Mouse (Mus musculus) liver, embryonic 16.5 days (tissue): Measurements from ENCODE around the gene Ing5. TPM values are rescaled to one million over a fixed set of nuclear protein-coding genes. Genes with fewer than 3 reads are reported as not detected.
"Not testable (repeated sequence)": the region's sequence is repeated elsewhere in the genome, so short reads cannot be mapped to it uniquely, and the experiment has no call there.

Experiments used
- ATAC-seq: fragments of 200-750 bp; cut with Nextera tagmentation; 2 replicates; pipeline ENCODE4 v1.8.0; 2017; ENCODE audit warnings: low read depth, mild to moderate bottlenecking, moderate number of reproducible peaks, moderate library complexity
- H3K27ac ChIP-seq: fragments of 300-500 bp; sonication (generic); 2 replicates; pipeline ENCODE4 v1.5.1; 2014; ENCODE audit warnings: mild to moderate bottlenecking, low read length
- H3K27me3 ChIP-seq: fragments of 300-500 bp; sonication (generic); 2 replicates; pipeline ENCODE4 v1.6.1; 2014; ENCODE audit warnings: low read depth, low read length, mixed read lengths; ENCODE audit not compliant: control insufficient read depth, insufficient read depth
- H3K36me3 ChIP-seq: fragments of 300-500 bp; sonication (generic); 2 replicates; pipeline ENCODE4 v1.6.1; 2014; ENCODE audit warnings: mild to moderate bottlenecking; ENCODE audit not compliant: control insufficient read depth, insufficient read depth
- H3K4me1 ChIP-seq: fragments of 300-500 bp; sonication (generic); 2 replicates; pipeline ENCODE4 v1.6.1; 2014; ENCODE audit warnings: low read depth, low read length, mixed read lengths; ENCODE audit not compliant: control insufficient read depth
- H3K4me2 ChIP-seq: fragments of 300-500 bp; sonication (generic); 2 replicates; pipeline ENCODE4 v1.6.1; 2014; ENCODE audit warnings: low read depth, low read length, mixed read lengths
- H3K4me3 ChIP-seq: fragments of 300-500 bp; sonication (generic); 2 replicates; pipeline ENCODE4 v1.5.1; 2014; ENCODE audit warnings: low read depth, mild to moderate bottlenecking, low read length
- H3K9ac ChIP-seq: fragments of 300-500 bp; sonication (generic); 2 replicates; pipeline ENCODE4 v1.6.1; 2014; ENCODE audit warnings: low read depth, low read length
- H3K9me3 ChIP-seq: fragments of 300-500 bp; sonication (generic); replicated peaks from 2 replicates; pipeline ENCODE4 v1.6.1; 2016; ENCODE audit warnings: low read length; ENCODE audit not compliant: control insufficient read depth
- WGBS: fragments of 180-500 bp; shearing (Covaris S2); extraction: QIAGEN DNeasy Blood & Tissue Kit; methylation state at CpG from one replicate; pipeline ENCODE4 v1.1.7; 2014; ENCODE audit not compliant: insufficient replicate concordance; 5-methylcytosine and 5-hydroxymethylcytosine counted together
- polyA plus RNA-seq: library from polyadenylated mRNA; unstranded; fragments of >200 nt; fragmentation: Nextera tagmentation; extraction: Ambion mirVana; gene quantifications from 2 replicates; pipeline ENCODE4 v1.2.1, GENCODE M21; 2015

Gene Ing5
- 8.6 and 9.1 TPM in 2 replicates for polyA plus RNA-seq

DNA sequence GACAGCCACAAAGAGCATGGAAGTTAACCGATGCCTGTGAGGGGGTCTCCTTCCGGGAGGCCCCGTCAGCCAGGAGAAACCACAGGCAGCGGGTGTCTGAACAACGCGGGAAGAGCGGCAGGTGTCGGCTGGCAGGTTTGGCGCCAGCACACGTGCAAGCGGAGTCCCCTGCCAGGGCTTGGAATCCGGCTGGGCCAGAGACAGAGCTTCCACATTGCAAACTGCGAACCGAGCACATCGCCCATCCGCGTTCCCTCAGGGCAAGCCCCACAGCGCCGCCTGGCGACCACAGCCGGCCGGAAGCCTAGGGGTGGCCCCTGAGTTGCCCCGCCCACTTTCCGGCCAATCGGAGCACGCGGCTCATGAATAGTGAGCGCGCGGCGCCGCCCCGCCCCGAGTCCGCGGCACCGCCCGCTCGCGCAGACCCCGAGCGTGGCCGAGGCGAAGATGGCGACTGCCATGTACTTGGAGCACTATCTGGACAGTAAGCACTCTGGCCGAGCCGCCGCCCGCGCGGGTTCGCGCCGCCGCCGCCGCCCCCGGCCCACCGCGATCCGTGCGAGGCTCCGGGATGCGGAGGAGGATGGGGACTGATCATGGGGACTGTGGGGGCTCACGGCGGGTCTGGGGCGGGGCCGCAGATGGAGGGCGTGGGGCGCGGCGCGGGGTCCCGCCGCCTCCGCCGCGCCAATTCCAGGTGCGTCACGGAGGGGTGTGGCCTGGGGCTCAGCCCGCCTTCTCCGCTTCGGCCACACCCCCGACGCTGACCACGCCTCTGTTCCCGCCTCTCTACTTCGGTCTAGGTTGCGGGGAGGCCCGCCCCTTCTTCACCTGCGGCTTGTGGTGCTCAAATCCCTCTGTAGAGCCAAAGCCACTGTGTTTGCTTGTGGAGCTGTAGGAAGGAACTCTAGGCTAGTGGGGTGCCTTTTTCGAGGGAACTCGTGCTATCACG is at the start of gene Ing5:
Gene Ing5 (plus strand): TSS at position 410 of the 952 bp plus-strand sequence.
- ATAC-seq: peak; percentile 89
- Histone ChIP-seq H3K9me3 (no peaks in the 10 kb centered on the region), H3K27me3 (no peaks in the 10 kb centered on the region), H3K4me3 (peak within 1 kb of the TSS; percentile 87), H3K27ac (peak within 1 kb of the TSS; percentile 99), H3K36me3 (peaks cover 21% of the 10 kb centered on the region), H3K4me2 (peak within 1 kb of the TSS; percentile 98), H3K9ac (peak within 1 kb of the TSS; percentile 87), H3K4me1 (peaks cover 41% of the 10 kb centered on the region)
- WGBS: under 1% methylated on average over 76 of the region's 94 CpGs

DNA sequence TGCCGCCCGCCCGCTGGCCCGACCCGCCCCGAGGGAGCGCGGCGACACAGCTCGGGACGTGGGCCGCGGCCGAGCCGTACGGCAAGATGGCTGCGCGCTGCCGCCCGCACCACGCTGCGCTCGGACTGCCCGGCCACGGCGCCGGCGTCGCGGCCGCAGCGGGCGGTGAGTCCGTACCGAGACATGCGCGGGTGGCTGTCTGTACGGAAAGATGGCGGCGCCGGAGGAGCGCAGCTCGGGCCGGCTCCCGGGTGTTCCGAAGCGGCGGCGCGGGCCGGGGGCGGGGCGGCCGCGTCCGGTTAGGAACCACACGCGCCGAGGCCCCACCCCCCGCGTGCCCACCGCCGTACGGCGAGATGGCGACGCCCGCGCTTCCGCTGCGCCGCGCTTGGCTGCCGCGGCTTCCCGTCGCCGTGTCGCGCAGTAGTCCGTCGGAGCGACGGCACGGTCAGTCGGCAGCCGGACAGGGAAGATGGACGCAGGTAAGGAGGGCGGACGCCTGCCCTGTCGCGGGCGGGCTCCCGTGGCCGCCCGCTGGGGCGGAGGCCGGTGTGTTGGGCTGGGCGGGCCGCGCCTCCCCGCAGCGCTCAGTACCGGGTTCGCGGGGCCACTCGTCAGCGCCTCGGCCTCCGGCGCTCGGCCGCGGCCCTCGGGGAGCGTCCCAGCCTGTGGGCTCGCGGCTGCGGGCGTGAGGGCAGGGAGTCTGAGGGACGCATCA is 49.0 kb upstream of the Ing5 start, which contains the start of gene Thap4:
Gene Thap4 (minus strand): TSS at position 292 of the 718 bp plus-strand sequence.
- under 1% methylated on average over 101 of the region's 121 CpGs for whole genome bisulfite sequencing
- H3K4me2 ChIP-seq: peak within 1 kb of the TSS; percentile 95
- peak; percentile 87 for ATAC-seq
- H3K9me3 ChIP-seq: no peaks in the 10 kb centered on the region
- H3K36me3 ChIP-seq: no peaks in the 10 kb centered on the region
- peak within 1 kb of the TSS; percentile 86 for H3K4me3 ChIP-seq
- H3K9ac ChIP-seq: peak within 1 kb of the TSS; percentile 93
- no peaks in the 10 kb centered on the region for H3K27me3 ChIP-seq
- H3K27ac ChIP-seq: peak within 1 kb of the TSS; percentile 94
- peaks cover 39% of the 10 kb centered on the region for H3K4me1 ChIP-seq

DNA sequence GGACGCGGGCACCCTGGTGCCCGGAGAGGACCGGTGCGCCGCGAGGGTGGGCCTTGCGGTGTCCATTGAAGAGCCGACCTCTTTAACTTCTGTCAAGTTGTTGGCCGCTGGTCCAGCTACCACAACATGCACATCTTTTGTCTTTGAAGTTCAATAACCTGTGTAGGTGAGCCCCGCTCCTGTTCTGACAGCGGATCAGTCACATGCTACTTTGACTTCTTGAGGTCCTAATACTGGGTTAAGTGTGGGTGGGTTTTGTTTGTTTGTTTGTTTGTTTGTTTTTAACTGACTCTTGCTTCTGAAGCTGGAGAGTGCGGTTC is 48.5 kb upstream of the Ing5 start:
- Histone ChIP-seq H3K4me2 (peak overlapping the region; percentile 95), H3K36me3 (no peaks in the 10 kb centered on the region), H3K4me3 (peak overlapping the region; percentile 86), H3K4me1 (peaks cover 43% of the 10 kb centered on the region), H3K9ac (peak overlapping the region; percentile 93), H3K9me3 (no peaks in the 10 kb centered on the region), H3K27ac (peak overlapping the region; percentile 94), H3K27me3 (no peaks in the 10 kb centered on the region)
- under 1% methylated on average over 13 of the region's 13 CpGs for WGBS
- ATAC-seq: no peak

DNA sequence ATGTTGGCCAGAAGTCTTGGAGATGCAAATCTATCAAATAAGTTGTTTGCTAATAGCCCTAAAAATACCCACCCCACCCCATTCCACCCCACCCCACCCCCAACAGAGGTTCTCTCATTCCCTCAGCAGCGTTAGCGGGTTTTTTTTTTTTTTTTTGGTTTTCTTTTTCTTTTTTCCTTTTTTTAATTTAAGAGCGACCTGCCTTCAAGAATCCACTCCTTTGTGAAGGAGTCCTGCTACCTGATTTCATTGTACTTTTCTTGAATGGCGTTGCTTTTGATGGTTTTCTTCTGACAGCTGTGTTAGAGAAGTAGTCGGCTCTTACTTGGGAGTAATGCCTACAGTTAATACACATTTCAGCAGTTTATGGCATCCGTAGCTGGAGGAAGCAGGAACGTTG is 48.1 kb upstream of the Ing5 start:
- peak overlapping the region; percentile 93 for H3K9ac ChIP-seq
- no peak for ATAC-seq
- H3K4me1 ChIP-seq: peaks cover 43% of the 10 kb centered on the region
- no peaks in the 10 kb centered on the region for H3K36me3 ChIP-seq
- no peaks in the 10 kb centered on the region for H3K27me3 ChIP-seq
- WGBS: 15% methylated on average over 7 of the region's 7 CpGs
- H3K4me2 ChIP-seq: peak overlapping the region; percentile 95
- H3K27ac ChIP-seq: peak overlapping the region; percentile 94
- peak overlapping the region; percentile 86 for H3K4me3 ChIP-seq
- no peaks in the 10 kb centered on the region for H3K9me3 ChIP-seq

DNA sequence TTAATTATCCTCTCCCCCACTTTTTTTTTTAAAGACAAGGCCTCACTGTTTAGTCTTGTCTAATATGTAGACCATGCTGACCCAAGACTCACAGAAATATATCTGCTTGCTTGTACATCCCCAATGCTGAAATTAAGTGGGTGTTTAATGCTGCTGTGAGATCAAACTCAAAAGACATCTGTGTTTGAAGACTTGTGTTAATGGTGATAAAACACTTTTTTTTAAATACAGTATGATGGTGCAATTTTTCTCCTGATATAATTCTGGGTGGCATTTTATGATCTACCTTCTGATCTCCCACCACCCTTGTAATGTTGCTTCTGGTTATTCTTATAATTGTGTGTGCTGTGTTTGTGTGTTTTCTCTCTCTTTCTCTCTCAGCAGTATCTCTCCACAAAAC is 47.6 kb upstream of the Ing5 start:
- Histone ChIP-seq H3K4me3 (peak overlapping the region; percentile 86), H3K9ac (peak overlapping the region; percentile 93)
- ATAC-seq: peak; percentile 4

DNA sequence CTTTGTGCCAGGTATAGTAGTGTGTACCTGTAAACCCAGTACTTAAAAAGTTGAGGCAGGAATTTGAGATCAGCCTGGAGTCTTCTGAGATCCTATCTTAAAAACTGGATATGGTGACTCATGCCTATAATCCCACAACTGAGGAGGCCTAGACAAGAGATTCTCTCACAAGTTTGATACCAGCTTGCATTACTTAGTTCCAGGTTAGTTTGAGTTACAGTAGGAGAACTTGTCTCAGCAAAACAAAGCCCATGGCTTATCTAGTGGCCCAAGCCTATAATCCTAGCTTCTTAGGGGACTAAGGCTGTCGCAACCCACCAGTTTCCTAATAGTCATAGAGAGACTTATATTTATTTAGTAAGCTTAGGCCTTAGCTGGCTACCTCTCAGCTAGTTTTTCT is 43.7 kb upstream of the Ing5 start:
- Histone ChIP-seq H3K4me2 (no peak overlapping the region), H3K4me3 (no peak overlapping the region), H3K27me3 (no peaks in the 10 kb centered on the region), H3K4me1 (peaks cover 54% of the 10 kb centered on the region), H3K9ac (no peak overlapping the region), H3K36me3 (no peaks in the 10 kb centered on the region), H3K27ac (no peak overlapping the region), H3K9me3 (no peaks in the 10 kb centered on the region)
- ATAC-seq: no peak
- WGBS: 94% methylated on average over 1 of the region's 1 CpGs

More for the DNA sequence above, 47.6 kb upstream of the Ing5 start:
- Histone ChIP-seq H3K27ac (peak overlapping the region; percentile 94), H3K4me1 (peaks cover 43% of the 10 kb centered on the region), H3K9me3 (no peaks in the 10 kb centered on the region), H3K27me3 (no peaks in the 10 kb centered on the region), H3K4me2 (peak overlapping the region; percentile 95), H3K36me3 (no peaks in the 10 kb centered on the region)

DNA sequence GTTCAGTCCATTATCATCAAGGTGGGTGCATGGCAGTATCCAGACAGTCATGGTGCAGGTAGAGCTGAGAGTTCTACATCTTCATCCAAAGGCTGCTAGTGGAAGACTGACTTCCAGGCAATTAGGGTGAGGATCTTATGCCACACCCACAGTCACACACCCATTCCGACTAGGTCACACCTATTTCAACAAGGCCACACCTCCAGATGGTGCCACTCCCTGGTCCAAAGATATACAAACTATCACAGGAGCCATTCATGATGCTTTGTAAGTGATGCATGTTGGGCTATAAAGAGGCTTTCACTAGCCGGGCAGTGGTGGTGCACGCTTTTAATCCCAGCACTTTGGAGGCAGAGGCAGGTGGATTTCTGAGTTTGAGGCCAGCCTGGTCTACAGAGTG is 40.2 kb upstream of the Ing5 start:
- H3K9me3 ChIP-seq, H3K27me3 ChIP-seq, H3K36me3 ChIP-seq, H3K4me3 ChIP-seq, H3K9ac ChIP-seq: not testable (repeated sequence)
- WGBS: 64% methylated on average over 3 of the region's 3 CpGs
- Histone ChIP-seq H3K4me2 (peak overlapping the region; percentile 27), H3K4me1 (peaks cover 31% of the 10 kb centered on the region), H3K27ac (peak overlapping the region; percentile 37; the same call in 1 of the 2 replicates)
- ATAC-seq: peak; percentile 86

DNA sequence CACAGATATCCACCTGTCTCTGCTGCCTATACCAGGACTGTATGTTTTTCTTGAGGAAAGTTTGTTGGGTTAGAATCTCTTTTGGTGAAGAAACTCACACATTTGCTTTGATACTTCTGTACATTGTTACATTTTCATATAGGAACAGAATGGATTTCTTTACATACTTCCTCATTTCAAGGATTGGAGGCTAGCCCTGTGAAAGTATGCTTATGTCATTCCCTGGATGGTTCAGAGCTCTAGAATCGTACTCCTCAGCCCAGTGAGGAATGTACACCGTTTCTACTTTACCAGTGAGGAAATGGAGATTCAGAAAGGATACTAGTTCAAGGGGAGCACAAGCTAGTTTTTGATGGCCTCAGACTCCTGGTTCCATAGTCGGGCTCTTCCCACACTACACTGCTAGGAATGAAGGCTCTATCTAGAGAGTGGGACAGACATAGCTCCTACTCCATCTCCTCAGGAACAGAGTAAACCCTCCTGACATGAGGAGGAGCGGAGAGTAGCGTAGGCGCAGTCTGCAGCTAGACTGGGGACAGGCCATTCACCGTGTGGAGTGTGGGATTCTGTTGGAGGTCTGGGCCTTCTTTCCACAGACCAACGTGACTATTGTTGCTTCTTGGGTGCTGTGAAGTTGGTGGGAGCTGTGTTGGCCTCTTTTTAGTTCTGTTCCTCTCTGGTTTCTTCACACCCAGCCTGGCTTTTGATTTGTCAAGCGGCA is 38.7 kb upstream of the Ing5 start:
- Histone ChIP-seq H3K4me1 (peaks cover 22% of the 10 kb centered on the region), H3K4me3 (no peak overlapping the region), H3K9me3 (no peaks in the 10 kb centered on the region), H3K27ac (no peak overlapping the region; the same call in 1 of the 2 replicates), H3K27me3 (no peaks in the 10 kb centered on the region), H3K9ac (no peak overlapping the region), H3K4me2 (no peak overlapping the region), H3K36me3 (peaks cover 4% of the 10 kb centered on the region)
- ATAC-seq: no peak
- WGBS: 81% methylated on average over 9 of the region's 9 CpGs
